Mouse (Mus musculus): ENCODE data around the gene Renbp. TPM values are rescaled to one million over a fixed set of nuclear protein-coding genes. Genes with fewer than 3 reads are reported as not detected.

Renbp gene
- 10 to 100 TPM in 1 of 2 experiments, 1 to 10 TPM in 1; 8.5 to 12.2 TPM for polyA plus RNA-seq (2017; shearing (Covaris generic))

GRCm38 (mm10) chrX:73930402-73931062, at the start of gene Renbp:
Gene Renbp (minus strand): TSS chrX:73930850.

GRCm38 (mm10) chrX:73966248-73967176, 35.9 kb upstream of the Renbp start, which contains the start of gene Hcfc1:
Gene Hcfc1 (minus strand): TSS chrX:73966357.

DNA sequence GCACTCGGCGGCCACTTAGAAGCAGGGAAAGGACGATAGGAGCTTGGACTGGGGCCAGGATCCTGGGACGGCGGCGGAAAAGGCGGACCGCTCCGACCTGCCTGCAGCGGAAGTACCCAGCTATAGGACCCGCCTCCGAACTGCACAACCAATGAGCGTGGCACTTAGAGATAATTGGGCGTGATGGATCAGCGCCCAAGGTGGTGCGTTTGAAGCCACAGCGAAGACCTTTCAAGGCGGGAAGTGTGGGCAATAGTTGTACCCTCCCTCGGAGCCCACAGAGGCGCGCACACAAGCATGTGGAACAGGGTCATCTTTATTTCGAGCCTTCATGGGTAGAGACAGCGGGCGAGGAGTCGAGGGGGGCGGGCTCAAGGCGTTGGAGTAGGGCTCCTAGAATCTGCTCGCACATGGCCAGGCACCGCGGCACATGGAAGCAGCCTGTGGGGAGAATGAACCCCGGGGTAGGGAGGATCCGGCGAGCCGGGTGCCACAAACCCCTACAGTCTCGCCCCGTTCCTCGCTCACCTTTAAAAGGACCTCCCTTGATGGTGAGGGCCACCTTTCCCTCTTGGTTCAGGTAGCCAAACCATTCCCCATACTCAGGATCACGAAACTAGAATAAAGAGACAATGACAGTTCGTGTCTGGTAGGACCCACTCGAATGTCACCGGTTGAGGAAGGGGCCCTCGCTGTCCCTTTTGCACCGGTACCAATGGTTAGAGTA, 8.7 kb downstream of the Renbp start, which contains the start of the genes Arhgap4 and Naa10:
TSS of gene Arhgap4 (minus strand) at position 48 of the 727 bp plus-strand sequence.
TSS of gene Naa10 (minus strand) at position 122 of the 727 bp plus-strand sequence.

DNA sequence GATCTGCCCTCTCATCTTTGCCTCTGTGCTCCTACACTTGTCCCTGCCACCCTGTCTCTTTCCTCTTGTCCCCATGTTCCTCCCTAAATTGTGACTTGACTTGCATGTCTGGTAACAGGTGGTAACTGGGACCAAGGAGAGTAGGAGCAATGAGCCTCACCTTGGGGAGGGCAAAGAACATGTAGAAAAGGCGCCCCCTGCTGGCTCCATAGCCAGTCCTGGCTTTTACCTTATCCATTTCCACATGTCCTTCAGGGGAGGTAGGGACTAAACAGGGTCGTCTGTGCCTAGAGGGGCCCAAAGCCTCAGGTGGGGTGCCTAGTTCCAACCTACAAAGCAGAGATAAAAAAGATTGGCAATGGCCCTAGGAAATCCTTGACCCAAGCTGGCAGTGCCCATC, 34.9 kb downstream of the Renbp start, which contains the start of gene L1cam:
TSS of gene L1cam (minus strand) at position 387 of the 400 bp plus-strand sequence.

GRCm38 (mm10) chrX:73891551-73892152, 39.0 kb downstream of the Renbp start, which contains the start of gene Avpr2:
Gene Avpr2 (plus strand): TSS chrX:73892102.

Other genes with a start within 250 kb of the Renbp start
- gene Bcap31, start 214.7 kb downstream of the Renbp start, polyA plus RNA-seq (2017; shearing (Covaris generic)) = 100 to 1,000 TPM; 306 to 323 TPM
- gene Abcd1, start 214.3 kb downstream of the Renbp start, polyA plus RNA-seq (2017; shearing (Covaris generic)) = 10 to 100 TPM; 35.5 to 44.6 TPM
- gene Plxnb3, start 173.8 kb downstream of the Renbp start, polyA plus RNA-seq (2017; shearing (Covaris generic)) = under 1 TPM in 1 of 2 experiments, not detected in 1; 0.06 TPM
- gene Srpk3, start 156.4 kb downstream of the Renbp start, polyA plus RNA-seq (2017; shearing (Covaris generic)) = 1 to 10 TPM in 1 of 2 experiments, under 1 TPM in 1; 0.48 to 1.1 TPM
- 100 to 1,000 TPM; 200 to 231 TPM for gene Idh3g, start 144.0 kb downstream of the Renbp start, polyA plus RNA-seq (2017; shearing (Covaris generic))
- 100 to 1,000 TPM; 210 to 242 TPM for gene Ssr4, start 143.8 kb downstream of the Renbp start, polyA plus RNA-seq (2017; shearing (Covaris generic))
- under 1 TPM; 0.12 to 0.60 TPM for gene Pdzd4, start 105.9 kb downstream of the Renbp start, polyA plus RNA-seq (2017; shearing (Covaris generic))
- 1 to 10 TPM; 2.7 to 3.1 TPM for gene Avpr2, start 38.7 kb downstream of the Renbp start, polyA plus RNA-seq (2017; shearing (Covaris generic))
- gene L1cam, start 34.7 kb downstream of the Renbp start, polyA plus RNA-seq (2017; shearing (Covaris generic)) = 10 to 100 TPM; 10.1 to 16.6 TPM
- gene Arhgap4, start 9.0 kb downstream of the Renbp start, polyA plus RNA-seq (2017; shearing (Covaris generic)) = 100 to 1,000 TPM; 174 to 277 TPM
- gene Naa10, start 8.9 kb downstream of the Renbp start, polyA plus RNA-seq (2017; shearing (Covaris generic)) = 100 to 1,000 TPM; 226 to 247 TPM
- gene Hcfc1, start 35.5 kb upstream of the Renbp start, polyA plus RNA-seq (2017; shearing (Covaris generic)) = 10 to 100 TPM; 25.4 to 45.1 TPM
- gene Irak1, start 93.1 kb upstream of the Renbp start, polyA plus RNA-seq (2017; shearing (Covaris generic)) = 100 to 1,000 TPM; 147 to 160 TPM
- gene Opn1mw, start 196.6 kb upstream of the Renbp start, polyA plus RNA-seq (2017; shearing (Covaris generic)) = not detected
- gene Mecp2, start 204.5 kb upstream of the Renbp start, polyA plus RNA-seq (2017; shearing (Covaris generic)) = 10 to 100 TPM; 27.2 to 34.9 TPM
- not detected for gene Tex28, start 237.0 kb upstream of the Renbp start, polyA plus RNA-seq (2017; shearing (Covaris generic))
- 1 to 10 TPM; 1.6 to 5.7 TPM for gene Tktl1, start 246.4 kb upstream of the Renbp start, polyA plus RNA-seq (2017; shearing (Covaris generic))

Data from activated CD4-positive, CD25-positive, alpha-beta regulatory T cell (primary cell).